Mouse (Mus musculus): ENCODE data around the gene Hddc3.
"Not testable (repeated sequence)": the region's sequence is repeated elsewhere in the genome, so short reads cannot be mapped to it uniquely, and the experiment has no call there.

The Hddc3 gene

DNA sequence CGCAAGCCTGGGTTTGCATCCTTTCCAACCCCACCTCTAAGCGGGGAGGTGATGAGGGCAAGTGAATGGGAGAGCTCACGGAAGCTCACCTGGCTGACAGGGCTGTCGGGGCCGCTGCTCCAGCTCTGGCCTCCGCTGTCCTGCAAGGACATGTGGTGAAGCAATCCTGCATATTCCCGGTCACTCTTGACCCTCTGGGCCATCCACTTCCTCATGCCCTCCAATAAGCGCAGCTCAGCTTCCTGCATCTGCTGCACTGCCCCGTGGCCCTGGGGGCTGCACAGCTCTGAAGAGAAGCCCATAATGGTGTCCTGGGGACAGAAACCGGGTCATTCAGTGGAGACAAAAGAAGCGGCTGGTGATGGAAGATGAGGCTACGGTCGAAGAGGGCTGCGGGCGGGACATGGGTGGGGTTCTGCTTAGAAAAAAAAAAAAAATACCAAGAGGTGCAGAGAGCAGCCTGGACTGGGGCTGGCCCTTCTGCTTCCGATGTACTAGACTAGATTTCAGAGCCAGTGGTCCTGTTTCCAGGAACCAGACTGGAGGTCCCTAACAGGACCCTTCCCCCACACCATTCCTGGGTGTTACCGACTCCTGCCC, 44.2 kb downstream of the Hddc3 start:
- peaks cover 8% of the 10 kb centered on the region for H3K36me3 ChIP-seq (ENCODE audit: insufficient read depth, low read length)
- H3K9me3 ChIP-seq (ENCODE audit: low read length): no peaks in the 10 kb centered on the region
- H3K27me3 ChIP-seq (ENCODE audit: insufficient read depth, low read length): peaks cover 51% of the 10 kb centered on the region
- peaks cover 57% of the 10 kb centered on the region for H3K4me1 ChIP-seq (replicated peaks; ENCODE audit: low read depth, low read length)
- H3K4me3 ChIP-seq (replicated peaks; ENCODE audit: low read length): peak overlapping the region; percentile 73
- TF ChIP-seq POU5F1 (IDR thresholded peaks at IDR 0.05; ENCODE audit: borderline replicate concordance, low read length) (no peak), CTCF (conservative IDR thresholded peaks at IDR 0.05; ENCODE audit: low read length) (no peak), NANOG (IDR thresholded peaks at IDR 0.05; ENCODE audit: borderline replicate concordance, low read length) (no peak)

DNA sequence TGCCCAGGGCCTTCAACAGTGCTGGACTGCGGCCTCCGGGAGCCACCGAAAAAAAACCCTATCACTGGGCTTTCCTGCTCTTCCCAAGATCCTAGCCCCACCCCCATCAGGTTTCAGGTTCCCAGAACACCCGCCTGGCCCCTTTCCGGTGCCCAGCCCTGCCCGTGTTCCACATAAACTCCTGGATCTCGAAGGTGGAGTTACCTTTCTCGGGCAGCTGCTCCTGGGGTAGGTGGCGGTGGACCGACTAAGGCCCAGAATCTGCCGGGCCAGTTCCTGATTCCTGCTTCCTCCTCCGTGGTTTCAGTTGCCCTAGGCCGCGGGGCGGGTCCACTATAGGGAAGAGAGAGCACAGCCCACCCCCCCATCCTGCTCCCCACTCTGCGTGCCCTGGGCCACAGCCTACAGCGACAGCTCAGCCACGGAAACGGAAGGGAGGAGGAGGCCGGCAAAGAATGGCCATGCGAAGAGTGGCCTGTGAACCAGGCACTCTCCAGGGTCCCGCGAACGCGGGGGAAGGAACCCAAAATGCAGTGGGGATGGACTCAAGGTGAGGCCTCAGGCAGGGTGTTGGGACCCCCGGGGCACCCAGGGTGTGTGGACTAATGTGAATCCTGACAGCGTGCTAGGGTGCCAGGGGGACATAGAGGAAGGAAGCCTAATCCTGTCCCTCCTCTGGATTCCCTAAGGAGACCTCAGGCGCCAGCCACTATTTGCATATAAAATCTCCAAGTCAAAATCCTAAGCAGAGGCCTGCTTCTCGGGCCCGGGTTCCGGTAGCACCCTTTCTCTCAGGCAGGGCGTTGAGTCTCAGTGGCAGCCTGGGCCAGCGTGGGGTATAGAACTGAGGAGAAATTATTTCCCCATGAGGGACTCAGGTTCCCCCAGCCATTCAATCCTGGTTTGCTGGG, 45.0 kb downstream of the Hddc3 start, which contains the start of gene Fes:
Gene Fes (minus strand): TSS at position 314 of the 911 bp plus-strand sequence.
- Histone ChIP-seq H3K36me3 (ENCODE audit: insufficient read depth, low read length) (peaks cover 16% of the 10 kb centered on the region), H3K27me3 (ENCODE audit: insufficient read depth, low read length) (peaks cover 44% of the 10 kb centered on the region), H3K4me1 (replicated peaks; ENCODE audit: low read depth, low read length) (peaks cover 56% of the 10 kb centered on the region), H3K4me3 (replicated peaks; ENCODE audit: low read length) (peak within 1 kb of the TSS; percentile 73), H3K9me3 (ENCODE audit: low read length) (no peaks in the 10 kb centered on the region)
- TF ChIP-seq NANOG (IDR thresholded peaks at IDR 0.05; ENCODE audit: borderline replicate concordance, low read length) (no peak), CTCF (conservative IDR thresholded peaks at IDR 0.05; ENCODE audit: low read length) (no peak), POU5F1 (IDR thresholded peaks at IDR 0.05; ENCODE audit: borderline replicate concordance, low read length) (no peak)

DNA sequence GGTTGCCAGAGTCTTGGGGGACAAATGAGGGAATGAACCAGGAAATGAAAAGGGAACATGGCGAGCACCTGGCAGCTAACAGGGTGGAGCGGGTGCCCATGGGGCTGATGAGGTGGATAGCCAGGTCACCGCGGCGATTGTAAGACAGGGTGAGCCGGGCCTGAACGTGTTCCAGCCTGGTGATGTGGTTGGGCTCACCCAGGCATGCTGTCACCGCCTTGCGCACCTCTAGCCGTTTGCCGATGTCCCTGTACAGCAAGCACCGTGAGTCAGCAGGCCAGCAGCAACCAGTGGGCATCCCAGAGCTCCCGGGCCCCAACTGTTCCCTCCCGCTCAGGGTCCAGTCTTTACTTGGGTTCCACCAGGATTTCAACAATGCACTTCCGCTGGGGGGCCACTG, 49.2 kb downstream of the Hddc3 start:
- no peaks in the 10 kb centered on the region for H3K9me3 ChIP-seq (ENCODE audit: low read length)
- H3K4me1 ChIP-seq (replicated peaks; ENCODE audit: low read depth, low read length): peaks cover 33% of the 10 kb centered on the region
- TF ChIP-seq POU5F1 (IDR thresholded peaks at IDR 0.05; ENCODE audit: borderline replicate concordance, low read length): no peak
- no peak for TF ChIP-seq NANOG (IDR thresholded peaks at IDR 0.05; ENCODE audit: borderline replicate concordance, low read length)
- TF ChIP-seq CTCF (conservative IDR thresholded peaks at IDR 0.05; ENCODE audit: low read length): no peak
- peak overlapping the region; percentile 17; the same call in 1 of the 2 replicates for H3K4me3 ChIP-seq (replicated peaks; ENCODE audit: low read length)
- peaks cover 39% of the 10 kb centered on the region for H3K36me3 ChIP-seq (ENCODE audit: insufficient read depth, low read length)
- peaks cover 21% of the 10 kb centered on the region for H3K27me3 ChIP-seq (ENCODE audit: insufficient read depth, low read length)

DNA sequence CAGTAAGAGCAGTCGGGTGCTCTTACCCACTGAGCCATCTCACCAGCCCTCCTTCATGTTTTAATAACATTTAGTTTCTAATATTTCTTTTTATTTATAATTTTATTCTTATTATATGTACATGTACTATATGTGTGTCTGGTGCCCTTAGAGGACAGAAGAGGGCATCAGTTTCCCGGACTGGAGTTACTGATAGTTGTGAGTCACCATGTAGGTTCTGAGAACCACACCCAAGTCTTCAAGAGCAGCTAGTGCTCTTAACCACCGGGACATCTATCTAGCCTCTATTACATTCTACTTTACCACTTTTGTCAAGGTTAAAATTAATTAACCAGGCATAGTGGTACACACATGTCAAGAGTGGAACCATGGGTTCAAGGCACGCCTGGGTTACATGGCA, 51.7 kb downstream of the Hddc3 start:
- H3K4me1 ChIP-seq (replicated peaks; ENCODE audit: low read depth, low read length): peaks cover 32% of the 10 kb centered on the region
- H3K27me3 ChIP-seq (ENCODE audit: insufficient read depth, low read length): peaks cover 8% of the 10 kb centered on the region
- H3K36me3 ChIP-seq (ENCODE audit: insufficient read depth, low read length): peaks cover 40% of the 10 kb centered on the region
- TF ChIP-seq NANOG (IDR thresholded peaks at IDR 0.05; ENCODE audit: borderline replicate concordance, low read length) (no peak), CTCF (conservative IDR thresholded peaks at IDR 0.05; ENCODE audit: low read length) (no peak), POU5F1 (IDR thresholded peaks at IDR 0.05; ENCODE audit: borderline replicate concordance, low read length) (no peak)
- no peaks in the 10 kb centered on the region for H3K9me3 ChIP-seq (ENCODE audit: low read length)
- H3K4me3 ChIP-seq (replicated peaks; ENCODE audit: low read length): no peak overlapping the region

GRCm38 (mm10) chr7:80396427-80396826, 53.5 kb downstream of the Hddc3 start:
- not testable (repeated sequence) for H3K9me3 ChIP-seq (ENCODE audit: low read length)
- peaks cover 38% of the 10 kb centered on the region for H3K36me3 ChIP-seq (ENCODE audit: insufficient read depth, low read length)

GRCm38 (mm10) chr7:80397986-80398385, 55.1 kb downstream of the Hddc3 start:
- peaks cover 26% of the 10 kb centered on the region for H3K27me3 ChIP-seq (ENCODE audit: insufficient read depth, low read length)
- no peaks in the 10 kb centered on the region for H3K9me3 ChIP-seq (ENCODE audit: low read length)
- H3K36me3 ChIP-seq (ENCODE audit: insufficient read depth, low read length): peaks cover 23% of the 10 kb centered on the region
- peaks cover 25% of the 10 kb centered on the region for H3K4me1 ChIP-seq (replicated peaks; ENCODE audit: low read depth, low read length)
- TF ChIP-seq POU5F1 (IDR thresholded peaks at IDR 0.05; ENCODE audit: borderline replicate concordance, low read length): no peak
- TF ChIP-seq CTCF (conservative IDR thresholded peaks at IDR 0.05; ENCODE audit: low read length): no peak
- no peak for TF ChIP-seq NANOG (IDR thresholded peaks at IDR 0.05; ENCODE audit: borderline replicate concordance, low read length)
- no peak overlapping the region for H3K4me3 ChIP-seq (replicated peaks; ENCODE audit: low read length)

More at GRCm38 (mm10) chr7:80396427-80396826, 53.5 kb downstream of the Hddc3 start:
- H3K4me1 ChIP-seq (replicated peaks; ENCODE audit: low read depth, low read length): peaks cover 30% of the 10 kb centered on the region
- H3K4me3 ChIP-seq (replicated peaks; ENCODE audit: low read length): not testable (repeated sequence)
- peaks cover 24% of the 10 kb centered on the region for H3K27me3 ChIP-seq (ENCODE audit: insufficient read depth, low read length)

GRCm38 (mm10) chr7:80398654-80399444, 55.9 kb downstream of the Hddc3 start:
- Histone ChIP-seq H3K9me3 (ENCODE audit: low read length) (no peaks in the 10 kb centered on the region), H3K4me3 (replicated peaks; ENCODE audit: low read length) (no peak overlapping the region), H3K36me3 (ENCODE audit: insufficient read depth, low read length) (peaks cover 16% of the 10 kb centered on the region), H3K27me3 (ENCODE audit: insufficient read depth, low read length) (peaks cover 34% of the 10 kb centered on the region), H3K4me1 (replicated peaks; ENCODE audit: low read depth, low read length) (peaks cover 33% of the 10 kb centered on the region)
- TF ChIP-seq POU5F1 (IDR thresholded peaks at IDR 0.05; ENCODE audit: borderline replicate concordance, low read length) (no peak), NANOG (IDR thresholded peaks at IDR 0.05; ENCODE audit: borderline replicate concordance, low read length) (no peak), CTCF (conservative IDR thresholded peaks at IDR 0.05; ENCODE audit: low read length) (no peak)

DNA sequence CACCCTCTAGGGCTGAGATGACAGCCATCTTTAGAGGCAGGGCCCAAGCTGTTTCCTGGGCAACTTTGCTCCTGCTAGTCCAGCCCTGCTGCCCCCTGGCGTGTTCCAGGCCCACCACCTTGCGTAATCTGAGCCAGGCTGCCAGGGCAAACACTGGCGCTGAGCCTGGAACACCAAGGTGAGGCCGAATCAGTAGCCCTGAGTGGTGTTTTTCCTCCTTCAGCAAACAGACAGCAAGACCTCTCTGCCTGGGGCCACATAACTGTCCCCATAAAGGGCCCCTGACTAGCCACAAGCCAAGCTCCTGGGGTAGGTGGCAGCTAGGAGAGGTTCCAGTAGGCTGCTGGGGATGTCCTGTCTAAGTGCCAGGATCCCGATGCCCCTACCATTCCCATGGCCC, 57.2 kb downstream of the Hddc3 start:
- Histone ChIP-seq H3K27me3 (ENCODE audit: insufficient read depth, low read length) (peaks cover 46% of the 10 kb centered on the region), H3K4me3 (replicated peaks; ENCODE audit: low read length) (no peak overlapping the region), H3K4me1 (replicated peaks; ENCODE audit: low read depth, low read length) (peaks cover 39% of the 10 kb centered on the region), H3K36me3 (ENCODE audit: insufficient read depth, low read length) (peaks cover 16% of the 10 kb centered on the region), H3K9me3 (ENCODE audit: low read length) (no peaks in the 10 kb centered on the region)
- TF ChIP-seq POU5F1 (IDR thresholded peaks at IDR 0.05; ENCODE audit: borderline replicate concordance, low read length) (no peak), NANOG (IDR thresholded peaks at IDR 0.05; ENCODE audit: borderline replicate concordance, low read length) (no peak), CTCF (conservative IDR thresholded peaks at IDR 0.05; ENCODE audit: low read length) (no peak)
